Mouse (Mus musculus) forebrain, postnatal 0 days (tissue): ENCODE data around the gene Aldh3b3. TPM values are rescaled to one million over a fixed set of nuclear protein-coding genes. Genes with fewer than 3 reads are reported as not detected.
"Not testable (repeated sequence)": the region's sequence is repeated elsewhere in the genome, so short reads cannot be mapped to it uniquely, and the experiment has no call there.

ENCODE experiments used
- ATAC-seq: fragments of 200-750 bp; cut with Nextera tagmentation; 2 replicates; pipeline ENCODE4 v1.8.0; 2017; ENCODE audit warnings: mild to moderate bottlenecking, moderate library complexity
- DNase-seq: peaks from one replicate; pipeline ENCODE4 v3.0.0-alpha.2; 2015
- H3K27ac ChIP-seq: fragments of 300-500 bp; sonication (generic); 2 replicates; pipeline ENCODE4 v1.5.1; 2014; ENCODE audit warnings: low read depth, mild to moderate bottlenecking, antibody characterized with exemption, low read length, moderate library complexity, mixed read lengths
- H3K27me3 ChIP-seq: fragments of 300-500 bp; sonication (generic); 2 replicates; pipeline ENCODE4 v1.6.1; 2014; ENCODE audit warnings: mild to moderate bottlenecking, low read length, mixed read lengths; ENCODE audit not compliant: insufficient read depth
- H3K36me3 ChIP-seq: fragments of 300-500 bp; sonication (generic); 2 replicates; pipeline ENCODE4 v1.6.1; 2014; ENCODE audit warnings: mild to moderate bottlenecking, moderate library complexity; ENCODE audit not compliant: insufficient read depth
- H3K4me1 ChIP-seq: fragments of 300-500 bp; sonication (generic); 2 replicates; pipeline ENCODE4 v1.6.1; 2014; ENCODE audit warnings: antibody characterized with exemption; ENCODE audit not compliant: insufficient read depth
- H3K4me2 ChIP-seq: fragments of 300-500 bp; sonication (generic); 2 replicates; pipeline ENCODE4 v1.6.1; 2014; ENCODE audit warnings: low read depth, mild to moderate bottlenecking, moderate library complexity
- H3K4me3 ChIP-seq: fragments of 300-500 bp; sonication (generic); 2 replicates; pipeline ENCODE4 v1.5.1; 2014; ENCODE audit warnings: low read depth, low read length, mixed read lengths
- H3K9ac ChIP-seq: fragments of 300-500 bp; sonication (generic); 2 replicates; pipeline ENCODE4 v1.6.1; 2014; ENCODE audit warnings: mild to moderate bottlenecking
- H3K9me3 ChIP-seq: fragments of 300-500 bp; sonication (generic); 2 replicates; pipeline ENCODE4 v1.6.1; 2016; ENCODE audit warnings: low read length
- CTCF ChIP-seq: sonication (generic); IDR thresholded peaks from 2 replicates; pipeline ENCODE4 v1.5.1; 2016; ENCODE audit warnings: antibody characterized with exemption, control low read depth, low read depth
- WGBS: fragments of 180-500 bp; shearing (Covaris S2); extraction: QIAGEN DNeasy Blood & Tissue Kit; methylation state at CpG from one replicate; pipeline ENCODE4 v1.1.7; 2014; 5-methylcytosine and 5-hydroxymethylcytosine counted together
- polyA plus RNA-seq: library from polyadenylated mRNA; unstranded; fragments of >200 nt; fragmentation: Nextera tagmentation; extraction: Ambion mirVana; gene quantifications from 2 replicates; pipeline ENCODE4 v1.2.1, GENCODE M21; 2015
- total RNA-seq: library from RNA; depleted of rRNA; stranded (reverse); fragments of >200 nt; gene quantifications from 2 replicates; pipeline ENCODE4 v1.2.3, GENCODE M21; 2014

Aldh3b3 gene
- total and polyA plus RNA-seq, 2 experiments from 2014 or later = not detected

GRCm38 (mm10) chr19:3948546-3948945, 9.9 kb upstream of the Aldh3b3 start:
- Histone ChIP-seq H3K27me3 (no peaks in the 10 kb centered on the region), H3K9ac (no peak overlapping the region), H3K4me1 (no peaks in the 10 kb centered on the region), H3K36me3 (no peaks in the 10 kb centered on the region), H3K9me3 (no peaks in the 10 kb centered on the region), H3K27ac (no peak overlapping the region), H3K4me3 (no peak overlapping the region), H3K4me2 (no peak overlapping the region)
- WGBS = 60% methylated on average over 14 of the region's 14 CpGs
- no peak for ATAC-seq
- DNase-seq = no peak
- TF ChIP-seq CTCF = no peak

GRCm38 (mm10) chr19:3950331-3950730, 8.1 kb upstream of the Aldh3b3 start:
- WGBS = 81% methylated on average over 3 of the region's 3 CpGs
- Histone ChIP-seq H3K9ac (no peak overlapping the region), H3K27ac (no peak overlapping the region), H3K4me1 (no peaks in the 10 kb centered on the region), H3K27me3 (no peaks in the 10 kb centered on the region), H3K36me3 (no peaks in the 10 kb centered on the region), H3K9me3 (no peaks in the 10 kb centered on the region), H3K4me3 (no peak overlapping the region), H3K4me2 (no peak overlapping the region)
- ATAC-seq (no peak), DNase-seq (no peak)
- TF ChIP-seq CTCF = no peak

GRCm38 (mm10) chr19:3951461-3951860, 7.0 kb upstream of the Aldh3b3 start:
- H3K4me3 ChIP-seq = no peak overlapping the region
- no peaks in the 10 kb centered on the region; the same call in 1 of the 2 replicates for H3K27me3 ChIP-seq
- no peaks in the 10 kb centered on the region for H3K9me3 ChIP-seq
- H3K36me3 ChIP-seq = no peaks in the 10 kb centered on the region
- H3K27ac ChIP-seq = no peak overlapping the region
- no peak for TF ChIP-seq CTCF
- ATAC-seq (no peak), DNase-seq (no peak)
- H3K9ac ChIP-seq = no peak overlapping the region
- H3K4me2 ChIP-seq = no peak overlapping the region
- H3K4me1 ChIP-seq = no peaks in the 10 kb centered on the region

GRCm38 (mm10) chr19:3952099-3952498, 6.3 kb upstream of the Aldh3b3 start:
- Histone ChIP-seq H3K4me2 (no peak overlapping the region), H3K9ac (no peak overlapping the region), H3K9me3 (no peaks in the 10 kb centered on the region), H3K27me3 (no peaks in the 10 kb centered on the region; the same call in 1 of the 2 replicates), H3K4me3 (no peak overlapping the region), H3K27ac (no peak overlapping the region), H3K36me3 (no peaks in the 10 kb centered on the region), H3K4me1 (no peaks in the 10 kb centered on the region)
- TF ChIP-seq CTCF = no peak
- ATAC-seq (no peak), DNase-seq (no peak)
- WGBS = 48% methylated on average over 1 of the region's 1 CpGs

GRCm38 (mm10) chr19:3955033-3955432, 3.4 kb upstream of the Aldh3b3 start:
- no peak for ATAC-seq
- WGBS = 80% methylated on average over 3 of the region's 3 CpGs
- H3K27ac ChIP-seq = no peak overlapping the region
- H3K4me3 ChIP-seq = no peak overlapping the region
- H3K4me2 ChIP-seq = no peak overlapping the region
- no peaks in the 10 kb centered on the region; the same call in 1 of the 2 replicates for H3K27me3 ChIP-seq
- no peak for DNase-seq
- no peaks in the 10 kb centered on the region for H3K9me3 ChIP-seq
- no peaks in the 10 kb centered on the region for H3K36me3 ChIP-seq
- TF ChIP-seq CTCF = no peak
- H3K9ac ChIP-seq = no peak overlapping the region
- H3K4me1 ChIP-seq = no peaks in the 10 kb centered on the region

GRCm38 (mm10) chr19:3955804-3956203, 2.6 kb upstream of the Aldh3b3 start:
- TF ChIP-seq CTCF = no peak
- ATAC-seq (no peak), DNase-seq (no peak)
- WGBS = 61% methylated on average over 4 of the region's 4 CpGs
- Histone ChIP-seq H3K27me3 (no peaks in the 10 kb centered on the region; the same call in 1 of the 2 replicates), H3K9me3 (no peaks in the 10 kb centered on the region), H3K27ac (no peak overlapping the region), H3K4me1 (no peaks in the 10 kb centered on the region), H3K4me3 (no peak overlapping the region), H3K4me2 (no peak overlapping the region), H3K9ac (no peak overlapping the region), H3K36me3 (no peaks in the 10 kb centered on the region)

GRCm38 (mm10) chr19:3957296-3958036, 979 bp upstream of the Aldh3b3 start:
- H3K27me3 ChIP-seq, H3K9ac ChIP-seq, H3K4me1 ChIP-seq, H3K9me3 ChIP-seq, H3K27ac ChIP-seq, H3K4me3 ChIP-seq, DNase-seq, H3K36me3 ChIP-seq, ATAC-seq, H3K4me2 ChIP-seq: not testable (repeated sequence)
- WGBS = 77% methylated on average over 5 of the region's 5 CpGs
